Mouse (Mus musculus): ENCODE results near the gene Nrxn3.

The Nrxn3 gene

DNA sequence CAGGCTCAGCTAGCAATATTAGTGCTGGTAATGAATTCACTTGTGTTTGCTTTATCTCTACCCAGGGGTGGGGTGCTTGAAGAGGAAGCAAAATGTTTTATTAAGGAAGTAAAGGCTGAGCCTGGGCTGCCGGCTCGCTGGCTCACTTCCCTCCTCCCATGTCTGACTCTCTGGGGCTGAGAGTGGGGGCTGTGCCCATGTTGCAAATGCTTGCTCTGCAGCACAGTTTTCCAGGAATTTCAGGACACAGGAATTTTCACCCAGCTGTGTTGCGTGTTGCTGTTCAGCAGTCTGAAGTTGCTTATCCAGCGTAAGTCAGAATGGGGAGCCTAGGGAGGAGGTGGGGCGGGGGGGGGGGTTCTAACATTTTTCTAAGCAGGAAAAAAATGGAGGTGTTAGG, 89.5 kb downstream of the Nrxn3 start:
- DNase-seq (ENCODE audit: low spot score) = no peak

DNA sequence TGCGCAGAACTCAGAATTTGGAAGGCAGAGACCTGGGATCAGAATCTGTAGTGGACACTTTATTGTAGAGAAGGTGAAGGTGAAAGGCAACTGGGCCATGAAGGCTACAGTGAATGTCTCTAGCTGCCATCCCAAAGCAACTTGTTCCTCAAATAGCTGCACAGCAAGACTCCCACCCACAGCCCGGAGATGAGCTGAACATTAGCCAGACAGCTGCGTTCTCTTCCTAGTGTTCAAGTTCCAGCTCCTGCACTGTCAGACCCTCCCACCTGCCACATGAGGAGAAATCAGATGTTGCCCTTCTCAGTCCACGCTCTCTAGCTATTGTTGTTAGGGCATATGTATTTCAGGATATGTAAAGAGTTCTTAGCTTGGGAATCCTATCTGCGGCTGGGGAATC, 94.2 kb downstream of the Nrxn3 start:
- DNase-seq (ENCODE audit: low spot score) = no peak

DNA sequence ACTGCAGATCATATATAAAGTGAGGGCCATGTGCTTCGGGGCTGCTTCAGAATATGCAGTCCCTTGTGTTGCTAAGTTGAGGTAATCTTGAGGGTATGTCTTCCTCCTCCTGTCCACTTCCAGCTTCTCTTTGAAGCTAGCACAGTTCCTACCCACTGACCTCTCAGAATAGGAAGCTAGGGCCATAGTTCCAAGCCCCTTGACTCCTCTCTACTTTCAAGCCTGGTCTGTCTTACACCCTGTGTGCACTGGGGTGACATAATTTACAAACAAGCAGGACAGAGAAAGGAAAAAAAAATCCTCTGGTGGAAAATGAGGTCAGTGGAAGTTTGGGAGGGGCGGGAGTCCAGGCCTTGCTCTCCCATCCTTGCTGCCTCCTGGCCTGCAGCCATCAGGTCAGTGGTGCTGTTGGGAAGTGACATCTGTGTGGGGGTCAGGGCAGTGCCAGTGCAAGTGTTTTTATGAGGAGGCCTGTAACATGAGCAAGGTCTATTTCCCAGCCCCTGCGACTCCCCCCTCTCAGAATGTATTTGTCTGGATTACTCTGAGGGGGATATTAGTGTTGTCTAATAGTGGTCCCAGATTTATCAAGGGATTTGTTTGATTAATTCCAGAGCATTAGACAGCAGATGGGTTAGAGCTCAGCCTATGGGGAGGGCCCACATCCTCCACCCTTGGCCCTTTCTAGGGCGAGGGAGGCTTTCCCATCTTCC, 96.1 kb downstream of the Nrxn3 start:
- no peak for DNase-seq (ENCODE audit: low spot score)

DNA sequence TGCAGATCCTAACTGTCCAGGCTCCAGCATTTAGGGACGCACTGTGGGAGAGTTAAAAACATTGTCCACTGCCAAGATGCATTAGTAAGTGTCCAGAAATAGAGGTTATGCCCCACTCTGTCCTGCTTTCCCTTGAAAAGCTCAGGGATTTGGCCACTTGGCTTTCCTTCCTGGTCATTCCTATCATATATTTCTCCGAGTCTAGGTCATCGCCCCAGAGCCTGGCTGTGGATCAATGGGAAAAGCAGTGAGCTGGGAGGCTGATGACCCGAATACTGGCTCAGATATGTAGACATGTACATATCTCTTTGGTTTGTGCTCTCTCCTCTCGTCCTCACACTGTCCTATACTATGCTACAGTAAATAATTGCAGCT, 96.6 kb downstream of the Nrxn3 start:
- no peak for DNase-seq (ENCODE audit: low spot score)

DNA sequence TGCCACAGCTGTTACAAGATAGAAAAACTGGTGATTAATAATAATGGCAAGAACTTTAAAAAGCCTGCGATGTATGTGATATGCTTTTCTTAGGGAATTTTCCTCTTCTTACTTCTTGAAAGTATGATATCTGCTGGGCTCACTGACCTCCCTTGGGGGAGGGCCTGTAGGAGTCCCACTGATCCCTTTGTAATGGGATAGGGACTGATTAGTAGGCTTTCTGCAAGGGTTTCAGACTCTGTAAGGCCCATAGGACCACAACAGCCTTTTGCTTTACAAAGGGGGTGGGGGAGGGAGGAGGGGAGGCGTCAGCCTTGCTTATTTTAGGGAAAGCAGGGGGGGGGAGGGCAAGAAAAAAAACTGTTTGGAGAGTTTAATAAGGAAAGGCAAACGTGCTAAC, 97.5 kb downstream of the Nrxn3 start:
- no peak for DNase-seq (ENCODE audit: low spot score)

DNA sequence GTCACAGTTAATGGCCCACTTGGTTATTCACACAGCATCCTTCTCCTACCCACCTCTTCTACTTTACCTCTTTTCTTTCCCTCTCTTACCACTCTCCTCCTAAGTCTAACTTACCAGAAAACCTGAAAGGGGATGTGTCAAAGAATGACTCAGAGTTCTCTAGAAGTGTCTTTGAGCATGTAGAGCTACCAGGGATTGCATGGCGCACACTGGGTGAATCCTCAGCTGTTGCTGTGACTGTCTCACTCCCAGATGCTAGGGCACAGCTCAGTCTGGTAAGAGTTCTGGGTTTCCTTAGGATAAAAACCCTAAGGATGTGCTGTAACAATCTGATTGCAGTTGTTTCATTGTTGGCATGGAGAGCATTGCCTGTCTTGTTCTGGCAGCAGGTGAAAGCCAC, 108.2 kb downstream of the Nrxn3 start:
- DNase-seq (ENCODE audit: low spot score) = no peak

DNA sequence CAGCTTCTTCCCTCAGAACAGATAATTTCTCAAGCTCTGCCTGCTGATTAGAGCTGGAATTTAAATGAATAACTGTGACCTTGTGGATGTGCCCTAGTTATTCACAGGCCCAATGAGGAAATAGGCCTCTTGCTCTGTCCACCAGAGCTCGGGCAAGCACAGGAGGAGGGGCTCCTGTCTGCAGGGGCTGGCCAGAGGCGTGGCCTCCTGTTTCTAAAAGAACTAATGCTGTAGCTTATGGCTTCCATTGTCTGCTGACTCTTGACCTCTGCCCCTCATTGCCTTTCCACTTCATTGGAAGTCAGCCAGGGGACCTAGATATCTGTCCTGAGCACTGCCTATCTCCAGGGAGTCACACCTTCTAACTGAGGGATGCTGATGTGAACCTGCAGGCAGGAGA, 113.1 kb downstream of the Nrxn3 start:
- DNase-seq (ENCODE audit: low spot score) = no peak

DNA sequence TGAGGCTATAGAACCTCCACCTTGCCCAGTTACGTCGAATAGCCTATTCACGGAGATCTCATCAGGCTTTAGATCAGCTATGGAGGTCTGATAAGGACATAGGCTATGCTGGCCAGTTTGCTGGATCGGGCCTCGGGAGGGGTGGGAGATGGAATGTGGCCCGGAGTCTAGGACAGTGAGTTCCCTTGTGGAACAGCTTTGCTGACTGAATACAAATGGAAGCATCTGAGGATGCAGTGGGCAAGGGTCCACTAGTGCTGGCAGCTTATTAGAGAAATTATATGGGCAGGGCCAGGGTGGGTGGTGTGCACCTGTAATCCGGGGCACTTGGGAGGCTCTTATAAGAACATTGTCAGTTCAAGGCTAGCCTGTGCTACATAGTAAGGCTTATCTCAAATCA, 117.0 kb downstream of the Nrxn3 start:
- DNase-seq (ENCODE audit: low spot score) = no peak

DNA sequence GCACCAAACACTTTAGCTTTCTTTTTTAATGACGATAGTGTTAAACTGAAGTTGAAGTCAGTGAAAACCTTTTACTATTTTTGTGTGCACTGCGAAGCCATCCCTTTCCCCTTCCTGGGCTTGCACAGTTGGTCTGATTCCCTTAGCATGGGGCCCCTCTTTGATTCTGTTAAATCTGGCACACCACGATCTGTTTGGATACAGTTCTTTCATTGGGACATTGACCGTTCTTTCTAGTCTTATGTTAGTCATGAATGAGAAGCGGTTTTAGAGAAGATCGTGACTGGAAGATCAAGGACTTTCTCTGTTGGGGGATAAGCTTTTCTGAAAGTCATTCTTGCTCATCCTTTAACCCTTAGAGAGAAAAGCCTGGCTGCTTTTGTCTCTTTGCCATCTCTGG, 118.7 kb downstream of the Nrxn3 start:
- DNase-seq (ENCODE audit: low spot score) = no peak

DNA sequence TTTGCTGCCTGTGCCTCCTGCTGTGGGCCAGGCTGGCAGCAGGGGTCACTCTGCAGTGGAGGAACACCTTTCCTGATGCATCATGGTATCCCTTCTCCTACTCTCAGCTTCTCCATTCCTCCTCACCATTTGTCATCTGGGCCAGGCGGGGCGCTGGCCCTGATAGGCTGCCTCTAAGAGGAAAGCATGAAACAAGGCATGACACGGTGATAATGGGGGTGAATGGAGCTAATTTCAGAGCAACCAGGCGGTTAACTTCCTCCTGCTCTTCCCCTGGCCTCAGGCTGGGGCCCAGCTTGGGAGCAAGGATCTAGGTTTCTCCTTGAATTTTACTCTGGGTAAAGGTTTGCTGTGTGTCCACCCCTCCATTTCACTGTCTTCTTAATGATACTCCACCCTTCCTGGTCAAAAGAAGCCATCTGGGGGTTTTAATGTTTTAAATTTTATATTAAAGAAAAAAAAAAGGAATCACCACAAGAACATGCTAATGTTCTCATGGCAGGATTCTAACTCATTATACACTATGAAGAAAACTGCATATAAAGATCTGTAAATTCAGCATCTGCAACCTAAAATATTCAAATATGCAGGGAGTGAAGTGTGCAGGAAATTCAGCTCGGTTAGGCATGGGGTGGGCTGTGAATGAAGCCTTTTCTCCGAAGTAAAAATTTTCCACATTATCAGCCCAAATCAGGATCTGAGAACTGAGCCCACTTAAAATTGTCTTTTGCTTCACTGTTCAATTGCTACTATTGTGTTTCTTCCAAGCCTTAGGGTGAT, 127.9 kb downstream of the Nrxn3 start:
- no peak for DNase-seq (ENCODE audit: low spot score)

DNA sequence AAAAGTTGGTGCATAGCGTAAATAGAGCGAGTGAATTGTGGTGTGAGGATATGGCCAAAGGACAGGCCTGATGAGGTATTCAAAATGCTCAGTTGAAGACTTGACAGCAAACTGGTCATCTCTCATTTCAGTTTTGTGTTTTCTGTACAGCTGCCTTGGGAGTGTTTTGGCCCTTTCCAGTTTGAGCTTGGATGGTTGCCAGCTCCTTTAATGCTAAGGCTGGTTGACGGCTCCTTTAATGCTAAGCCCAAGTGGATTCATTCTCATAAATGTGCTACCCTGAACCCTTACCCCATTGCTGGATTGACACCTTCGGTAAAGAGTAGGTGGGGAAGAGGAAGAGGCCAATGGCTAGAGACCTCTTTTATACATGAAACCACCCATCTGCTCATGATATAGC, 131.4 kb downstream of the Nrxn3 start:
- no peak for DNase-seq (ENCODE audit: low spot score)

DNA sequence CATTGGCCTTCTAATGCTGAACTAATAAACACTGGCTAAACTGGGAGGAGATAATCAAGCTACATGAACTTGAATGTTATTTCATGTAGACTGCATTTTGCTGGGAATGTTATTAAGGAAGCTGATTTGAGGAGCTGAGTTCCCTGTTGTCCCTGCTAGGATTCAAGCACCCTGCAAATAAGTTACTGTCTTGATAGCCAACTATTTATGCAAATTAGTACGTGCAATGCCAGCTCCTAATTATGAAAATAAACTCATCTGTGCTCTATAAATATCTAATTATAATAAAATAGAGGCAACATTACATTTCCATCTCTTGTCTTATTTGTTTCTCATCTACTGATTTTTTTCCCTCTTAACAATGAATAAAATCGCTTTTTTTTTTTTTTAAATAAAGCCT, 135.0 kb downstream of the Nrxn3 start:
- no peak for DNase-seq (ENCODE audit: low spot score)

DNA sequence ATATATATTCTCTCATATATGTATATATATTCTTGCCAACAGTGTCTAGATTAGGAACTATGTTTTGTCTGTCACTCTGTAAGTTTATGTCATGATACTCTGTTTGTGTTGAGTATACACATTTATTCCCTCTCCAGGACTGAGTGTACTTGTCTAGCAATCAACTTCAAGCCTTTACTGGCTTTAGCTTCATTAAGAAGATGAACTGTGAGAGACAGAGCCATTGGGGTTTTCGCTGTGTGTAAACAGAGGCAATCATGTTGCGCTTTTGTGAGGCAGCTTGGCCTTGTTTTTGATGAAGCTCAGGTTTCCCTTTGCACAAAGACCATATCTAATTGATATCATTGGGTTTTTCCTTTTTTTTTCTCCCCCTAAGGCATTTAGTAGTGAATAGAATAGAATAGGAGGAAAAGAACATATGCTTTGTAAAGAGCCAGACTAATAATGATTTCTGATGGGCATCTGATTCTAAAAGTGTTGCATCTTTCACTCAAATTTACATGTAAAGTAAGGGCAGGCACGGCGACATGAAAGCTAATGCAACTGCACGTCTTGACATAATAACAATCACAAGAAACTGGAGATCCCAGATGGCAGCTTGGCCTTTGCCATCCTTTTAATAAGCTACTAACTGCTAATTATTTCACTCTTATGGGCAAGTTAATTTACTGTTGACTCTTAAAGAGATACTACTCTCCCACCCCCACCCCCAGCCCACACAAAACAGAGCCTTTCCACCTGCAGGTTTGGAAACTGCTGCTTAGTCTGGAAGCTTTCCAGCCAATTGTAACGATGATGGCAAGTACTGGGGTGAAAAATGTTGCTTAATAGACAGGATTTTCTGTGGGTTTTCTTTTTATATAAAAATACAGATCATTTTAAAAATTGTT, 137.0 kb downstream of the Nrxn3 start:
- no peak for DNase-seq (ENCODE audit: low spot score)

DNA sequence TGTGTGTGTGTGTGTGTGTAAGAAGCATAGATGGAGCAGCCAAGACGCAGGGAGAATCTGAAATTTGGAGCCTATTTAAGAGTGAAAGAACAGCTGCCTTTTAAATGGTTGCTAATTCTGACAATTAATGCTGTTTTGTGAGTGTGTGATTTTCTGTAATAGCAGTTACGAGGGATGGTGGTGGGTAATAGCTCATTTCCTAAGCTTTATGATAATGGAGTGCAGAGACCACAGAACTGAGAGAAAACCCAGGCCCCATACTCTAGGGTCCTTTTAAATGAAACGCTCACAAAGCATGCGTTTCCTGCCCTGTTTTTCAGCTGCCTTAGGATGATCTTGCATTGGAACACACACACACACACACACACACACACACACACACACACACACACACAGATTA, 137.7 kb downstream of the Nrxn3 start:
- DNase-seq (ENCODE audit: low spot score) = no peak

DNA sequence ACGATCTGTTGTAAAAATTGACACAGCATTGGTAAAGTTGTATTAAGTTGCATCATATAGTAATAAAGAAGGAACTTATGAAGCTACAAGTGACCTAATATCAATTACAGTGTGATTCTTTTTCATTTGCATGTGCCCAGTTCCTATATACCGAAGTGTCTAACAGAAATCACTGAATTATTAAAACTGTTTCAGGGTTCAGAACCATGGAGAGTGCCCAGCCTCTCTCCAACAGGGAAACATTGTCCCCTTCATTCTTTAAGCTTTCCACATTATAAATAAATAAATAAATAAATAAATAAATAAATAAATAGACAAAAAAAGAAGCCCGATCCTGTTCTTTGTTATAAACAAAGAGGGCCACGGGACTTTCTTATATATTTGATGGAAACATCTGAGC, 140.4 kb downstream of the Nrxn3 start:
- no peak for DNase-seq (ENCODE audit: low spot score)

DNA sequence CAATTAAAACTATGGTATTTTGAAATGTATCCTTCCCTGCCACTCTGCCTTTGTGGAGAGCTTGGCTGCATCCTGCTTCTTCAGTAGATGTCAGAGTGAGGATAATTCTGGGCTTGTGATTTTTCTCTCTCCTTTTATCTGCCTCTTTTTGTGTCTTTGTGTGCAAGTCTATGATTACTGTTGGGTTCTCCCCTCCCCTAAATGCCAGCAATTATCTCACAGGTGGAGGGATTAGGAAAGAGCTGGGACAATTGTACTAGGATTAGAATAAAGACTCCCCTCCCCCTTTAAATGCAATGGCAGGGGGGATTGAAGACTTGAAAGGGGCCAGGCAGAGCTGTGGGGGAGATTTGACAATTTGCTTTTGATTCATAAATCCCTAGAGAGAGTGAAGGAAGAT, 145.6 kb downstream of the Nrxn3 start:
- DNase-seq (ENCODE audit: low spot score) = no peak

DNA sequence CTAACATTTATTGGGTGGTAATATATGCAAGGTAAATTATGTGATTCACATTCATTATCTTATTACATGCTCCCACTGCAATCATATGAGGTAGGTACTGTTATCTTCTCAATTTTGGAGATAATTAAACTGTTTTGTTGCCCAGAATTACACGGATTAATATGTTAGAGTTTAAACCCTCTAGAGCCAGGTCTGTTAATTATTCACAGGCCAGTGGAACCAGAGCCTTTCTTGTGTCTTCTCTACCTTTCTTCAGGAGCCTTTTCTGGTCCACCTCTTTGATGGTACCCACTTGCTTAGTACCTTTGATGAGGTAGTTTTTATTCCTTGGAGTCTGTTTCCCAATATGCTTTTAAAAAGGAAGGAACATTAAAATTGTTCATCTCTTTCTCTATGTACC, 174.7 kb downstream of the Nrxn3 start:
- DNase-seq (ENCODE audit: low spot score) = no peak

DNA sequence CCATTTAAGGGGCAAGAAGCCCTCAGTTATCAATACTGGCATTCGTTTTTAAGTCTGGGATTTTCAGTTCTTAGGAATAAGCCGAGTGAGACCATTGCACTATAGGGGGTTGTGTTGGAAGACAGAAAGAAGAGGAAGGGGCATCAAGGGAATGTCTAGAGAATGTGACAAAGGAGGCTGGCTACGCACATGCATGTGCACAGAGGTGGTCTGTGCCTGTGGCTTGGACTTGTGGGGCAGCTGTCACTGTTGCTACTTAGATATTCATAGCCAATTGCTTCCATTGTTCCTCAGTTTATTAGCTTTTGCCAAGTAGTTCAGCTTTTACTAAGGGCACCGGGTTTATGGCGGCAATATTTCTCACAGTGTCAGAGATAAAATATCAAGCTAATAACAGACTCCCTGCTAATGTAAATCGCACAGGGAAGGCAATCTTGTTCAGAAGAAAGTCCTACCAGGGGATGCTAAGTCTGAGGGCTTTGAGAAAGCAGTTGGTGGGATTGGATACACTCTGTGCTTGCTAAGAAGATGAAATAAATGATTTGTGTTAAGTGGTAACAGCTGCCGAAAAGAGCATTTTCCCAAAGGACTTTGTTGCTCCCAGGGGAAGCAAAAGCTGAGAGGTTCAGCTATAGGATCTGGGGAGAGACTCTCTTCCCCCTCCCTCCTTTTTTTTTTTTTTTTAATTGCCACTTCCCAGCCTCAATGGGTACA, 177.5 kb downstream of the Nrxn3 start:
- no peak for DNase-seq (ENCODE audit: low spot score)

DNA sequence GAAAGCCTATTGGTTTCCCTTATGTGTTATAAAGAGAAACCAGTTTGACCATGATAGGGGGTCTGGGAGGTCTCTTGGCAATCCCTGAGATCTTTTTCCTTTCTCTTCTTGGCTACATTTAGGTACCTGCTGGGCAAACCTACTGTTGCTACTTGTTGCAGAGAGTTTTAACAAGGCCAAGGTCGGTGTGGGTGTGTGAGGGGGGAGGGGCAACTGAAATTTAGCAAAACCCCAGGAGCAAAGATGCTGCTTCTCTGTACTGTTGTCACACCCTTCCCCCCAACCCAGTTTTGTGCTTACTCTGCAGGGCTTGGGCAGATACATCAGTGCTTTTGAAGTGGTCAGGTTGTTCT, 178.0 kb downstream of the Nrxn3 start:
- DNase-seq (ENCODE audit: low spot score) = no peak

DNA sequence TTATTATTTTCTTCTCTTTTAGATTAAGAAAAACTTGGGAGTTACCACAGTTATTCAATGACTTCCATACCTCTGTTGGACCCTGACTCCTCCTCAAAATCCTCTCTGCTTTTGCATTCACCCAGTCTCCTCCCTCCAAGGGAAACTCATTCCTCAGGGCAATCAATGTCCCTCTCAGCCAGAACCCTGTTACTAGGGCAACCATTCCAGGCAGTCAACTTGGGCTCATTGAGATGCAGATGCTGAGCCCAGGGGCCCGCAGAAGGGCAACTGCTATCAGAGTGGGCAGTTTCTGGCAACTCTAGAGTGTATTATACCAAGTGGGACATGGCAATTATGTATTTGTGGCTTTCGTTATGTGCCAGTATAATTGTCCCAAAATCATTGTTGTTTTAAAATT, 188.1 kb downstream of the Nrxn3 start:
- no peak for DNase-seq (ENCODE audit: low spot score)

DNA sequence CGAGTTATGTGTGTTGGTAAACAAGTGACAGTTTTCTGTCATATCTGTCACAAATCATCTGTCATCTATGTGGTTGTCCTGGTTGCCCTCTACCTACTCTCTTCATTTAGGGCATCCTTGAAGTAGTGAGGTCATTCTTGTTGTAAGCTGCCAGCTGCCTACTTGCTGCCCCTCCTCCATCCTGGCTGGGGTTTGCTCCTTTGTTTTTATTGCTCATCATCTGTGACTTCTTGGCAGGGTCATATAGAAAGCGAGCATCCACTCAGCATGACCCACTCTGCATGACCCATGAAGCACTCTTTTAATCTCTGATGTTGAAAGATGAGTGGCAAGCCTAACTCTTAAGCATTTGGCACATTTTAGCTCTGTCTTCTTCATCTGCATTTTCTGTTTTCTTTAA, 194.1 kb downstream of the Nrxn3 start:
- DNase-seq (ENCODE audit: low spot score) = no peak

DNA sequence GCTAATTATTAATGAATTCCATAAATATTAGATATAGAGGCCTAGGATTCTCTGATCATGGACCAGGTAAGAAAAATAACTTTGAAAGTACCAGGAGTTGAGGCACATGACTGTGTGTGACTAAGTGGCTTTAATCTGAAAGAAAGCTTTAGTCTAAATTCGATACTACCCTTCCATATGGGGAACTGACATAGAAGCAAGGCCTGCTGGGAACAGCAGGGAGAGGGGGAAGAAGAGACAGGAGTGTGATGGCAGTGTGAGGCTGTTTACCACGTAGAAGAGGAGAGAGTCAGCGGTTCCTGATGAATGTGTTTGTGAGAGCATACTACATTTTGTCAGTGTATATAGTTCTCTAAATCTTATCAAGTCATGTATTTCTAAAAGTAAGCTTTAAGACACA, 202.2 kb downstream of the Nrxn3 start:
- no peak for DNase-seq (ENCODE audit: low spot score)
